Mouse (Mus musculus): ENCODE measurements around the gene Fto.

The Fto gene

GRCm38 (mm10) chr8:91312835-91313832 is at the start of gene Fto, which contains the start of gene Rpgrip1l:
Fto (plus strand) TSS chr8:91313525.
Rpgrip1l (minus strand) TSS chr8:91313262.
- DNase-seq (ENCODE audit: low spot score in 2 of 2), result peak; percentile 82 to 91

- no peak for DNase-seq (ENCODE audit: low spot score in 2 of 2)
These were observed 49.4 kb upstream of the Fto start for GRCm38 (mm10) chr8:91263939-91264338.

- DNase-seq (ENCODE audit: low spot score in 2 of 2), result no peak
These were observed 48.8 kb upstream of the Fto start for GRCm38 (mm10) chr8:91264564-91264963.

- DNase-seq (ENCODE audit: low spot score in 2 of 2), result no peak
These were observed 43.9 kb upstream of the Fto start for GRCm38 (mm10) chr8:91269374-91269958.

- no peak for DNase-seq (ENCODE audit: low spot score in 2 of 2)
These were observed 39.8 kb upstream of the Fto start for GRCm38 (mm10) chr8:91273493-91273892.

GRCm38 (mm10) chr8:91276337-91276736 is 37.0 kb upstream of the Fto start:
- DNase-seq (ENCODE audit: low spot score in 2 of 2), result peak in 1 of 2 experiments; percentile 5

- no peak for DNase-seq (ENCODE audit: low spot score in 2 of 2)
These were observed 35.3 kb upstream of the Fto start for GRCm38 (mm10) chr8:91278060-91278459.

- DNase-seq (ENCODE audit: low spot score in 2 of 2), result no peak
These were observed 32.7 kb upstream of the Fto start for GRCm38 (mm10) chr8:91280467-91281212.

- no peak for DNase-seq (ENCODE audit: low spot score in 2 of 2)
These were observed 31.8 kb upstream of the Fto start for GRCm38 (mm10) chr8:91281545-91281944.

GRCm38 (mm10) chr8:91282655-91283054 is 30.7 kb upstream of the Fto start:
- no peak for DNase-seq (ENCODE audit: low spot score in 2 of 2)

- no peak for DNase-seq (ENCODE audit: low spot score in 2 of 2)
These were observed 29.5 kb upstream of the Fto start for GRCm38 (mm10) chr8:91283815-91284214.

GRCm38 (mm10) chr8:91286237-91286636 is 27.1 kb upstream of the Fto start:
- DNase-seq (ENCODE audit: low spot score in 2 of 2), result no peak

- no peak for DNase-seq (ENCODE audit: low spot score in 2 of 2)
These were observed 22.7 kb upstream of the Fto start for GRCm38 (mm10) chr8:91290576-91290975.

GRCm38 (mm10) chr8:91295786-91296185 is 17.5 kb upstream of the Fto start:
- DNase-seq (ENCODE audit: low spot score in 2 of 2), result no peak

GRCm38 (mm10) chr8:91298672-91299071 is 14.7 kb upstream of the Fto start:
- no peak for DNase-seq (ENCODE audit: low spot score in 2 of 2)

GRCm38 (mm10) chr8:91304481-91305386 is 8.6 kb upstream of the Fto start:
- DNase-seq (ENCODE audit: low spot score in 2 of 2), result no peak

GRCm38 (mm10) chr8:91312342-91312741 is 983 bp upstream of the Fto start:
- DNase-seq (ENCODE audit: low spot score in 2 of 2), result no peak

GRCm38 (mm10) chr8:91317567-91318227 is 4.4 kb downstream of the Fto start:
- DNase-seq (ENCODE audit: low spot score in 2 of 2), result no peak

GRCm38 (mm10) chr8:91318938-91319729 is 5.8 kb downstream of the Fto start:
- no peak for DNase-seq (ENCODE audit: low spot score in 2 of 2)

GRCm38 (mm10) chr8:91323511-91323910 is 10.2 kb downstream of the Fto start:
- no peak for DNase-seq (ENCODE audit: low spot score in 2 of 2)
